ENCODE assay signal across 9 mouse cellular contexts in the genomic region with DNA sequence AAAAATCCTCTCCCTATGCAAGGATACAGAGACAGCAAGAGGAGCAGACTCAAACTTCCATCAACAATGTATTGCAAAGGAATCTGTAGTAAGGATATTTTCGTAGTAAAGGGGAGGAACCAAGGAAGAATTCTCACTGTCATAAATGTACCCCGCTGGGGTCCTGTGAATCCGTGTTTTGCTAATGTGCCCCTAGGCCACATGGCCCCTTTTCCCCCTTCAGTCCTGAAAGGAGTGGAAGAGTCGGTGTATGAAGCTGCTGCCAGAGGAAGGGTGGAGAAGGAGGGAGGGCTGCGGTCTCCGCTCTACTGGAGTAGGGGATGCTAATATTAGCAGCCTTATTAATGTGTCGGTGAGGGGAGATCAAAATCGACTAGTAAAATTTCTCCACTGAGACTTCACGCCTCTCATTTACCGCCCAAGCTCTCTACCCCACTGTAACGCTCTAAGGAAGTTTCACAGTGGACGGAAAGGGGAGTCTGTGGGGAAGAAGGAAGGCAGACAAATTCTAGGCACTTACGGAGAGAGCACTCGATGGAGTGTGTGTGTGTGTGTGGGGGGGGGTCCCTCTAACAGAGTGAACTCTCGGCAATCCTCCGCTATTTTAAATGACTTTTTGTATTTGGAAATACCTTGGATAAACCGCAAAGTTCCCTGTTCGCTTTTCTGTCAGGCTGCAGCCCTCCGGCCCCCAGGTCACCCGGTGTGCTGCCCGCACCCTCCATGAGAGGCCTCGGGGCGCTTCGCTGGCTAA. TPM values are rescaled to one million over a fixed set of nuclear protein-coding genes. Genes with fewer than 3 reads are reported as not detected.
A peak's percentile ranks its signal among the peaks of the same experiment; 100 is the strongest.
DNase-seq lines count a peak whose midpoint lies in the region; ATAC-seq and TF ChIP-seq lines count a peak whose summit lies in the region.
"Had no signal": no experiment of that assay in that cellular context is flagged by ENCODE, and none has a peak within 500 bp of the region (broad histone marks: within the 10 kb centered on the region; RNA-seq: fewer than 3 reads in every experiment).

No protein-coding gene starts in this region.

- no peak for DNase-seq in lung, embryonic 14.5 days
- no peak for DNase-seq in lung, postnatal 25 days (ENCODE audit: low spot score)
- DNase-seq in layer of hippocampus, postnatal 36 days, result no peak
- no peak for DNase-seq in cerebellum, adult 11 months

- whole genome bisulfite sequencing in lung, embryonic 14.5 days, result under 1% methylated on average over 24 of the region's 24 CpGs
- 3% methylated on average over 24 of the region's 24 CpGs for WGBS in intestine, postnatal 0 days
- WGBS in stomach, embryonic 14.5 days, result under 1% methylated on average over 24 of the region's 24 CpGs

- no peak for TF ChIP-seq POLR2A in embryonic fibroblast, embryonic 13.5 days (IDR thresholded peaks at IDR 0.05; ENCODE audit: low read depth, low read length)

- no peaks in the 10 kb centered on the region for H3K4me1 ChIP-seq in lung, embryonic 14.5 days (ENCODE audit: insufficient read depth)
- no peaks in the 10 kb centered on the region; the same call in 1 of the 2 replicates for H3K4me1 ChIP-seq in embryonic fibroblast, embryonic 13.5 days (ENCODE audit: control insufficient read depth, insufficient read depth, low read length)
- no peaks in the 10 kb centered on the region for H3K4me1 ChIP-seq in intestine, postnatal 0 days (replicated peaks; ENCODE audit: control insufficient read depth, insufficient read depth, low read length)
- no peaks in the 10 kb centered on the region for H3K4me1 ChIP-seq in stomach, embryonic 14.5 days (ENCODE audit: control insufficient read depth, insufficient read depth, low read length)

- no peak overlapping the region for H3K27ac ChIP-seq in lung, embryonic 14.5 days (ENCODE audit: low read depth)
- H3K27ac ChIP-seq in embryonic fibroblast, embryonic 13.5 days (ENCODE audit: insufficient read depth, low read length), result no peak overlapping the region
- no peak overlapping the region for H3K27ac ChIP-seq in intestine, postnatal 0 days (ENCODE audit: low read depth, low read length)
- no peak overlapping the region for H3K27ac ChIP-seq in stomach, embryonic 14.5 days (ENCODE audit: low read length)

- no peak overlapping the region for H3K9ac ChIP-seq in lung, embryonic 14.5 days
- no peak overlapping the region for H3K9ac ChIP-seq in intestine, postnatal 0 days (ENCODE audit: low read depth, low read length)
- H3K9ac ChIP-seq in stomach, embryonic 14.5 days (replicated peaks; ENCODE audit: low read depth, low read length), result no peak overlapping the region

- H3K9me3 ChIP-seq in lung, embryonic 14.5 days (ENCODE audit: low read depth, low read length), result no peaks in the 10 kb centered on the region
- H3K9me3 ChIP-seq in intestine, postnatal 0 days (ENCODE audit: control insufficient read depth), result no peaks in the 10 kb centered on the region
- no peaks in the 10 kb centered on the region for H3K9me3 ChIP-seq in stomach, embryonic 14.5 days (ENCODE audit: control insufficient read depth, low read depth, low read length)
- H3K9me3 ChIP-seq: megakaryocyte, embryonic 14.5 days had no signal

- no peak for ATAC-seq in lung, embryonic 14.5 days (ENCODE audit: insufficient read depth)
- no peak for ATAC-seq in intestine, postnatal 0 days
- ATAC-seq in stomach, embryonic 14.5 days (ENCODE audit: insufficient number of reproducible peaks, insufficient read depth, low FRiP score, low read depth), result no peak
- ATAC-seq in frontal cortex, adult (ENCODE audit: low TSS enrichment), result no peak

- peak overlapping the region; percentile 78; the same call in 1 of the 2 replicates for H3K4me2 ChIP-seq in lung, embryonic 14.5 days
- 0 out of 2 replicates have a peak overlapping the region, but pooled peaks have one; percentile 61 for H3K4me2 ChIP-seq in intestine, postnatal 0 days (replicated peaks; ENCODE audit: low read depth)
- peak overlapping the region; percentile 48; the same call in 1 of the 2 replicates for H3K4me2 ChIP-seq in stomach, embryonic 14.5 days (replicated peaks; ENCODE audit: low read depth, low read length)

- H3K4me3 ChIP-seq in lung, embryonic 14.5 days (ENCODE audit: low read depth, low read length), result peak overlapping the region; percentile 44
- H3K4me3 ChIP-seq in embryonic fibroblast, embryonic 13.5 days (ENCODE audit: insufficient read depth, low read length), result peak overlapping the region; percentile 46
- H3K4me3 ChIP-seq in intestine, postnatal 0 days (ENCODE audit: low read depth, low read length), result peak overlapping the region; percentile 33; the same call in 1 of the 2 replicates
- H3K4me3 ChIP-seq in stomach, embryonic 14.5 days (ENCODE audit: low read depth, low read length), result peak overlapping the region; percentile 41

- H3K36me3 ChIP-seq in lung, embryonic 14.5 days (ENCODE audit: insufficient read depth), result no peaks in the 10 kb centered on the region
- no peaks in the 10 kb centered on the region for H3K36me3 ChIP-seq in intestine, postnatal 0 days (ENCODE audit: control insufficient read depth, insufficient read depth)
- no peaks in the 10 kb centered on the region for H3K36me3 ChIP-seq in stomach, embryonic 14.5 days (ENCODE audit: control insufficient read depth, insufficient read depth, low read length)

- peaks cover 88% of the 10 kb centered on the region for H3K27me3 ChIP-seq in lung, embryonic 14.5 days (ENCODE audit: insufficient read depth, low read length)
- H3K27me3 ChIP-seq in intestine, postnatal 0 days (replicated peaks; ENCODE audit: control insufficient read depth, insufficient read depth, low read length), result peaks cover 90% of the 10 kb centered on the region
- peaks cover 61% of the 10 kb centered on the region for H3K27me3 ChIP-seq in stomach, embryonic 14.5 days (ENCODE audit: control insufficient read depth, insufficient read depth, low read length)

- no peak for TF ChIP-seq CTCF in lung, embryonic 14.5 days (IDR thresholded peaks at IDR 0.05; ENCODE audit: low read depth)
- TF ChIP-seq CTCF in embryonic fibroblast, embryonic 13.5 days (IDR thresholded peaks at IDR 0.05; ENCODE audit: borderline replicate concordance, insufficient read depth, low read length), result no peak
- no peak for TF ChIP-seq CTCF in intestine, postnatal 0 days (IDR thresholded peaks at IDR 0.05; ENCODE audit: low read depth)

RNA-seq across cellular contexts. Expression of gene Dlx5, which starts 1.3 kb away (rescaled TPM):
- polyA plus RNA-seq in lung, embryonic 14.5 days (2014; fragmentation: Nextera tagmentation; extraction: Ambion mirVana), result 0.14 and 0.29 TPM in 2 replicates
- 0.62 and 1.2 TPM in 2 replicates for polyA plus RNA-seq in embryonic fibroblast, embryonic 13.5 days (2011; ENCODE audit: insufficient read length, low read depth, missing spikeins)
- polyA plus RNA-seq in intestine, postnatal 0 days (2015; fragmentation: Nextera tagmentation; extraction: Ambion mirVana), result 0.27 and 0.33 TPM in 2 replicates
- 6.6 and 6.7 TPM in 2 replicates for polyA plus RNA-seq in stomach, embryonic 14.5 days (2014; fragmentation: Nextera tagmentation; extraction: Ambion mirVana)
- total RNA-seq in layer of hippocampus, postnatal 36 days (2021), result 1 to 10 TPM; 4.7 to 5.8 TPM

RNA-seq across cellular contexts. Expression of gene Dlx6, which starts 17.4 kb away (rescaled TPM):
- polyA plus RNA-seq in lung, embryonic 14.5 days (2014; fragmentation: Nextera tagmentation; extraction: Ambion mirVana), result not detected in 2 replicates
- 1.0 TPM in 1 of 2 replicates, not detected in the other for polyA plus RNA-seq in embryonic fibroblast, embryonic 13.5 days (2011; ENCODE audit: insufficient read length, low read depth, missing spikeins)
- polyA plus RNA-seq in intestine, postnatal 0 days (2015; fragmentation: Nextera tagmentation; extraction: Ambion mirVana), result not detected in 2 replicates
- 0.15 and 0.42 TPM in 2 replicates for polyA plus RNA-seq in stomach, embryonic 14.5 days (2014; fragmentation: Nextera tagmentation; extraction: Ambion mirVana)
- 1 to 10 TPM; 5.6 to 9.3 TPM for total RNA-seq in layer of hippocampus, postnatal 36 days (2021)
